Mouse (Mus musculus) MEL (cell line): ENCODE data around the gene Tbc1d13.

ENCODE experiments used
- CTCF ChIP-seq, 3 experiments: IDR thresholded peaks in 2 of 3; conservative IDR thresholded peaks in 1 of 3; 2 replicates each; pipeline ENCODE4 v1.5.1; 2011 to 2012; ENCODE audit warnings: low read length in 3 of 3, low read depth in 2 of 3, mild to moderate bottlenecking in 2 of 3, improper control_type of control experiment in 1 of 3, inconsistent platforms in 1 of 3, mixed read lengths in 1 of 3, moderate library complexity in 1 of 3; ENCODE audit not compliant: control insufficient read depth in 1 of 3, insufficient read depth in 1 of 3, poor library complexity in 1 of 3, severe bottlenecking in 1 of 3
- E2F4 ChIP-seq: IDR thresholded peaks from 2 replicates; pipeline ENCODE4 v1.6.1; 2011; ENCODE audit warnings: low read depth, low read length, improper control_type of control experiment, borderline replicate concordance
- GABPA ChIP-seq: IDR thresholded peaks from 2 replicates; pipeline ENCODE4 v1.6.1; 2012; ENCODE audit warnings: low read depth, mild to moderate bottlenecking, inconsistent platforms, low read length, improper control_type of control experiment, moderate library complexity
- POLR2A ChIP-seq, 2 experiments: IDR thresholded peaks; 2 replicates each; pipeline ENCODE4 v1.6.1; 2011 to 2012; ENCODE audit warnings: low read length in 2 of 2, mild to moderate bottlenecking in 2 of 2, control low read depth in 1 of 2, improper control_type of control experiment in 1 of 2, low read depth in 1 of 2, moderate library complexity in 1 of 2; ENCODE audit not compliant: control insufficient read depth in 1 of 2, insufficient read depth in 1 of 2, poor library complexity in 1 of 2
- POLR2AphosphoS2 ChIP-seq: IDR thresholded peaks from 2 replicates; pipeline ENCODE4 v1.6.1; 2011; ENCODE audit warnings: low read length, improper control_type of control experiment
- TCF12 ChIP-seq: IDR thresholded peaks from 2 replicates; pipeline ENCODE4 v1.6.1; 2014; ENCODE audit warnings: low read depth, mild to moderate bottlenecking, inconsistent platforms, low read length, improper control_type of control experiment, moderate library complexity
- ZC3H11A ChIP-seq: IDR thresholded peaks from 2 replicates; pipeline ENCODE4 v1.6.1; 2012; ENCODE audit warnings: low read depth, mild to moderate bottlenecking, inconsistent platforms, low read length, improper control_type of control experiment
- ZMIZ1 ChIP-seq: IDR thresholded peaks from 2 replicates; pipeline ENCODE4 v1.6.1; 2012; ENCODE audit warnings: low read depth, mild to moderate bottlenecking, inconsistent platforms, low read length, improper control_type of control experiment, moderate library complexity

DNA sequence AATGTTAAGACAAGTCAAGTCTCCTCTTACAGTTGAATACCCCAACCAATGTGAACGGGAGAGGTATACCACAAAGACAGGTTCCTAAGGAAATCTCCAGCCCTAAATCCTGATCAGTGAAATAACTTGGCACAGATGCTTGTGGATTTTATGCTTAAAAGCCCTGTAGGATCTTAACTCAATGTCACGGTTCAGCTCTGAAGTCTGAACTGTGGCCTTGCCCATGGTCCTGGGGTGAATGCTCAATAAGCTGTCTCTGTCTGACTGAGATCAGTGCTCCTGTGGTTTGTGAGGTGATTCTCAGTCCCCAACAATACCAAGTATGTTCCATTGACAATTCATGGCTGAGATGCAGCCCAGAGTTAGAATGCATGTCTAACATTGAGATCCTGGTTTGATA is 48.9 kb downstream of the Tbc1d13 start:
- no peak for TF ChIP-seq CTCF (IDR thresholded peaks at IDR 0.05 in 2 of 3, conservative IDR thresholded peaks at IDR 0.05 in 1 of 3; ENCODE audit: control insufficient read depth in 1 of 3, insufficient read depth in 1 of 3, low read depth in 2 of 3, low read length in 3 of 3, poor library complexity in 1 of 3, severe bottlenecking in 1 of 3)
- TF ChIP-seq ZMIZ1 = no peak
- TF ChIP-seq TCF12 = no peak
- no peak for TF ChIP-seq ZC3H11A
- no peak for TF ChIP-seq E2F4
- no peak for TF ChIP-seq POLR2AphosphoS2
- TF ChIP-seq GABPA = no peak
- TF ChIP-seq POLR2A (IDR thresholded peaks at IDR 0.05; ENCODE audit: control insufficient read depth in 1 of 2, insufficient read depth in 1 of 2, low read depth in 1 of 2, low read length in 2 of 2, poor library complexity in 1 of 2) = no peak
